8 mouse cellular contexts compared by ENCODE assay signal in the genomic region with DNA sequence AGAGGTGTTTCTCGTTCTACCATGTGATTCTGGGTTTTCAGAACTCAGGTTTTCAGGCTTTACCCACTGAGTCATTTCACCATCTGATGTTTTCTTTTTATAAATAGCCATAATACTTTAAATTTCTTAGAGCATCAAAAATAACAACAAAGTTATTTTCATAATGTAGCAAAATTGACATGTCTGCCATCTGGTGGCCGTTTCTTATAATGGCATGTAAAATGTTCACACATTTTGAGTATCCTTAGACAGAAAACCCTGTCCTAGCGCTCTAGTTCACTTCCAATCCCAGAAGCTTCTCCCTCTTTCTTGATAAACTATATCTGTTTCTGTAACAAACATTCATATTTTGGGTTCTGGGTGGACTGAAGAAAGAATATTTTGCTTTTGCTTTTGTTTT. TPM values are rescaled to one million over a fixed set of nuclear protein-coding genes. Genes with fewer than 3 reads are reported as not detected.
DNase-seq lines count a peak whose midpoint lies in the region; ATAC-seq and TF ChIP-seq lines count a peak whose summit lies in the region.

No protein-coding gene starts in this region.

- intact Hi-C loops in gastrocnemius, adult 2 months (cut with DNase I): loop anchor here (5.0 kb wide), 2 partner anchors 70 to 150 kb away; a partner anchor contains a TSS
- intact Hi-C loops in gastrocnemius, postnatal 36 days (cut with DNase I): loop anchor here (10.0 kb wide), 1 partner anchor 503 kb away; no protein-coding TSS in a partner anchor
- intact Hi-C loops in heart, postnatal 14 days (cut with DNase I): loop anchor here (2.0 to 10.0 kb wide), 4 partner anchors 35 to 493 kb away; no protein-coding TSS in a partner anchor

- no peak for ATAC-seq in monocyte, adult 5-6 weeks (replicated peaks; ENCODE audit: insufficient number of reproducible peaks, low FRiP score, low TSS enrichment, poor library complexity, severe bottlenecking)

- no peak overlapping the region for H3K27ac ChIP-seq in gastrocnemius, adult 2 months

- H3K4me3 ChIP-seq in gastrocnemius, adult 2 months: peak overlapping the region; percentile 29; the same call in 1 of the 2 replicates

- TF ChIP-seq CTCF in gastrocnemius, adult 2 months (IDR thresholded peaks at IDR 0.05): peak; percentile 81

- no peak for DNase-seq in gastrocnemius, adult 2 months
- no peak for DNase-seq in gastrocnemius, postnatal 36 days
- DNase-seq in right cerebral cortex, adult 18-20 months: peak; percentile 42
- DNase-seq in right cerebral cortex, postnatal 36 days (ENCODE audit: low spot score in 2 of 2): no peak
- peak; percentile 80 for DNase-seq in brain, adult 2 months (ENCODE audit: low read depth, low spot score)
- DNase-seq in heart, postnatal 14 days: peak; percentile 33 to 65
- peak; percentile 54 for DNase-seq in lung, postnatal 25 days (ENCODE audit: low spot score)

RNA-seq across cellular contexts. Expression of a gene that starts 26.3 kb away (rescaled TPM):
- 1 to 10 TPM; 7.4 to 8.1 TPM for total RNA-seq in gastrocnemius, adult 2 months (2021)
- 1 to 10 TPM; 5.2 to 6.2 TPM for total RNA-seq in gastrocnemius, postnatal 36 days (2021)
- total RNA-seq in heart, postnatal 14 days (2021): 1 to 10 TPM; 9.8 to 9.9 TPM
- 39.6 to 51.5 TPM (median 41.7 TPM) in 3 replicates for total RNA-seq in monocyte, adult 5-6 weeks (2017)

RNA-seq across cellular contexts. Expression of a gene that starts 28.0 kb away (rescaled TPM):
- total RNA-seq in gastrocnemius, adult 2 months (2021): under 1 TPM; 0.18 to 0.42 TPM
- total RNA-seq in gastrocnemius, postnatal 36 days (2021): under 1 TPM; 0.52 to 0.59 TPM
- total RNA-seq in heart, postnatal 14 days (2021): 1 to 10 TPM in 1 of 2 experiments, under 1 TPM in 1; 0.84 to 2.3 TPM
- 145 to 249 TPM (median 169 TPM) in 3 replicates for total RNA-seq in monocyte, adult 5-6 weeks (2017)

RNA-seq across cellular contexts. Expression of a gene that starts 55.2 kb away (rescaled TPM):
- under 1 TPM; 0.23 to 0.73 TPM for total RNA-seq in gastrocnemius, adult 2 months (2021)
- under 1 TPM in 1 of 2 experiments, not detected in 1; 0.44 TPM for total RNA-seq in gastrocnemius, postnatal 36 days (2021)
- total RNA-seq in heart, postnatal 14 days (2021): not detected
- 0.39 to 2.8 TPM in 2 of 3 replicates, not detected in the other for total RNA-seq in monocyte, adult 5-6 weeks (2017)

Comparison
In these comparisons a context has a peak if more than half of its experiments do, and no peak if none do; other contexts are left out.
1. DNase-seq: peak in right cerebral cortex, adult 18-20 months (single experiment), brain, adult 2 months (single experiment), heart, postnatal 14 days (2 of 2) and lung, postnatal 25 days (single experiment); none in gastrocnemius, adult 2 months (single experiment), gastrocnemius, postnatal 36 days (0 of 2) and right cerebral cortex, postnatal 36 days (0 of 2).
2. RNA of a gene that starts 28.0 kb away (total RNA-seq): 145 to 249 TPM in monocyte, adult 5-6 weeks; 0.84 to 2.3 TPM in heart, postnatal 14 days, 0.52 to 0.59 TPM in gastrocnemius, postnatal 36 days and 0.18 to 0.42 TPM in gastrocnemius, adult 2 months; every median in the first group is over 10 times any median in the second.